Mouse (Mus musculus): ENCODE measurements around the gene AW551984.

The AW551984 gene

DNA sequence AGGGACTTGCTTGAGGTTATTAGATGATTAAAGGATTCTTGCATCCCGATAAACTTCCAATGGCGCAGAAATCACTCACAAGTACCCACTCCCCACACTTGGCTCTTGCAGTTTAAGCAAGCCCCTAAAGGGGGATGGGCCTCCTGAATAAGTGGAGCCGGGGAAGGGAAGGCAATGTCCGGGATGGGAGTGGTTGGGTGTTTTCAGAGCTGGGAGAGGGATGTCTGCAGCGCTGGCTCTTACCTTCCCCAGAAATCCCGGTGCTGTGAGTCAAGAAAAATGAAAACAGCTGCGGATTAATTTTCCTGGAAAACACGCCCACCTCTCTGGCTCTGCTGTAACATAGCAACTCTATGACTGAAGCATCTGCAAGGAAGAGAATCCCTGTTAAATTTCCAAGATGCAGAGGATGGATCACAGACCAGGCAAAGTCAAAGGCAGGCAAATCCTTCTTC, at the start of gene AW551984:
Gene AW551984 (minus strand): TSS at position 405 of the 455 bp plus-strand sequence.
- DNase-seq: peak; percentile 4

DNA sequence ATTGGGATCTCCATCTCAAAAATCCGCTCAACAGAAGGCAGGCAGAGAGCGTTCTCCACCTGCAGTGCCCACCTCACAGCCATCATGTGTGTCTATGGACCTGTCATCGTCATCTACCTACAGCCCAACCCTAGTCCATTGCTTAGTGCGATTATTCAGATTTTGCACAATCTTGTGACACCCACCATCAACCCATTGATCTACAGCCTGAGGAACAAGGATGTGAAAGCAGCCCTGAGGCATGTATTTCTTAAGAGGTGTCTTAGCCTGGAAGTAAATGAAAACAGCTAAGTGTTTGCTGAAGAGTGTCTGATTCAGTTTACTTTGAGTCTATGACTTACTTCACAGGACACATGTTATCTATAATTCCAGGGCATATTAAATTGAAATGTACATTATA, 43.2 kb upstream of the AW551984 start:
- DNase-seq: no peak

DNA sequence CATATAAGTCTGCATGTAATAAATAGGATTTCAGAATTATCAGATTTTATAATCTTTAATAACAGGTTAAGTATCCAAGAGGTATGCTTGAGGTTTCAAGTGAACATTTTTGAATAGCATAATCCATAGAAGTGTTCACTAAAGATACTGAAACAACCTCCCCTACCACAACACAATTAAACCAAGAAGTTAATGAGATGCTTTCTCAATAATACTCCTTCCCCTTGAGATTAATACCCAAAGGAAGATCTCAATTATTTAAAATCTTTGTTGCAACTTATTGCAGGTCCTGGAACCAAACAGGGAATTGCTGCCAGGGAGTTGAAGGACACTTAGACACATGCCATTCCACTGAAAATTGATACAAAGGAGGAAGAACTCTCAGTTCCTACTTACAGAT, 40.6 kb upstream of the AW551984 start, which contains the start of gene Olfr961:
Gene Olfr961 (plus strand): TSS at position 301 of the 400 bp plus-strand sequence.
- DNase-seq: no peak

- DNase-seq: no peak
Observed at GRCm38 (mm10) chr9:39633913-39634594, 29.9 kb upstream of the AW551984 start.

GRCm38 (mm10) chr9:39629069-39629468, 24.9 kb upstream of the AW551984 start:
- no peak for DNase-seq

- DNase-seq: no peak
Observed at GRCm38 (mm10) chr9:39624711-39625110, 20.5 kb upstream of the AW551984 start.

- DNase-seq: no peak
Observed at GRCm38 (mm10) chr9:39623783-39624182, 19.6 kb upstream of the AW551984 start.

GRCm38 (mm10) chr9:39621073-39621472, 16.9 kb upstream of the AW551984 start, which contains the start of gene Olfr960:
Gene Olfr960, plus strand, starts transcription at chr9:39621373.
- no peak for DNase-seq

GRCm38 (mm10) chr9:39611953-39612352, 7.8 kb upstream of the AW551984 start:
- DNase-seq: peak; percentile 30

DNA sequence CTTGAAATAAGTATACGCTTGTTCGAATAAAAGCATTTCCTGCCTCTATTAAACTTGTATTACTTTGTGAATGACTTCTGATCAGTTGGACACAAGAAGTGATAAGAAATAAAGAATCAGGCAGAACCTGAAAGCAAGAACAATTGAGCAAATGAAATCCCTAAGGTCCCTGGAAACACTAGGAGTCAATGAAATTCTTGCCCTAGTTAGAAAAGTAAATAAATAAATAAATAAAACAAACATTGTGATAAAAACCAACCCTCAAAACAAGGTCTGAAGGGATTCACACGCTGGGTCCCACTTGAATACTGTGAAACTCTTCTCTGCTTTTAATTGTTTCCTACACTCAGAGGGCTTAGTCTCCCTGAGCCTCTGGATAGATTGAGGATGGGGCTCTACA, 6.2 kb upstream of the AW551984 start, which contains the start of gene Olfr148:
Gene Olfr148 (plus strand): TSS at position 301 of the 400 bp plus-strand sequence.
- DNase-seq: no peak

- no peak for DNase-seq
Observed at GRCm38 (mm10) chr9:39608497-39608896, 4.3 kb upstream of the AW551984 start.

DNA sequence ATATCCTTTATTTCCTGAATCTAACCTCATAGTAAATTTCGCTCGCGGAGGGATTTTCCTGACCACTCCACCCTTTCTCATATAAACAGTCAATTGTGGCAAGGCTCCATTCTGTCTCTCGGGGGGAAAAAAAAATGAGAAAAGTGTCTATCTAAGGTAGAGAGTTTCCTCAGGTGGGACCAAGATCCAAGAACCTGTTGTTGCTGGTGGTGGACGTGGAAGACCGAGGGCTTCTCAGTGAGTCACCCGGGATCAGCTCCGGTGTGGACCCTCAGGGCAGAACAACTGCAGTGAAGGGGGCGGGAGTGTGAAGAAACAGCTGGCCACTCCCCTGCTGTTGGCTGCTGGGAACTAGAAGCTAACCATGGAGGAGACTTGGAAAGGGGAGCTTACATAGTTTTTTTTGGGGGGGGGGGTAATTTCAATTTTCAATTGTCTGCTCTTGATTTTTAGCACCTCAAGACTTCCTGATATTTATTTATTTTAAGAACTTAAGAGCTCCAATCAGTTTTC, 814 bp downstream of the AW551984 start:
- peak; percentile 13 for DNase-seq

DNA sequence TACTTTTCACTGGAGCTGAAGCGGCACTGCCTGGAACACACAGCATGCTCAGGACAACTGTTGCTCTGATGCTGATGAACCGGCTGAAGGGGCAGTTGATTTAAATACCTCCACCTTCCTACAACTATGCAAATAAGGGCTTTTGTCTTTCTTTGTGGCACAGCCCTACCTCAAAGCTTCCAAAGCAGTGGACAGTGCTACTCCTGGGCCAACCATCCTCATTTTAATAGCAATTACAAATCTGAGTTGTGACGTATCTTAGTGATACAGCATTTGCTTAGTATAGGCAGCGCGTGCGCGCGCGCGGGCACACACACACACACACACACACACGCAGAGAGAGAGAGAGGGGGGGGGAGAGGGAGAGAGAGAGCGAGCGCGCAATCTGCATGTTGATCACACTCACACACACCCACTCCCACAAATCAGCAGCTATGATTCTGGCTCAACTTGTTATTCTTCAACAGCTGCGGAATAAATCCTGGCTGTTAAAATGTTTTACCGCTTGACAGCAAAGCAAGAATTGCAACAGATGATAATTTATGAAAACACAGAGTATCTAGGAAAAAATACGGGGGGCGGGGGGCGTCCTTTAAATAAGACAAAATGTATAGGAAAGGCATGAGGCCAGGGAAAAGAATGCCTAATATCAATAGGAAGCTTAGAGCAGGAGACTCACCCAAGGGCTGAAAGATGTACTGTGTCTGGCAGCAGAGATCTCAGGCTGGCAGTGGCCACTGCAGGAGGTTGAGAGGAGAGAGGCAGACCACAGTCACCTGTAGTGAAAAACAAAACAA, 1.5 kb downstream of the AW551984 start:
- peak; percentile 17 for DNase-seq

- no peak for DNase-seq
Observed at GRCm38 (mm10) chr9:39577050-39577449, 27.2 kb downstream of the AW551984 start.

DNA sequence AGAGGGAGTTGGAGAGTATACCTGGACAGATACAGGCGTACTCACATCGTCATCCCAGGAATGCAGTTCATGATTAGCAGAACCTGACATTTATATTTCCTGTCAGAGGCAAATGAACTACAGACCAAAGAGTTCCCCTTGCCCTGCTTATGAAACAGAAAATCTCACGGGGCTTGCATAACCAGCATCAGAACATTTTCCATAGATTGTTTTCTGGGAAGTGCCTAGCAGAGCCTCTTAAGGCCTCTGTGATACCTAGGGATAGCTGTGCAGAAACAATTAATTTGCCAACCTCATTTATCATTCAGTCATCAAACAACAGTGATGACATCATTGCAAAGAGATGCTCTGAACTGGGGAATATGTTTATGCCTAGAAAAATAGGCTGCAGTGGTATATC, 28.7 kb downstream of the AW551984 start, which contains the start of gene Olfr959:
Gene Olfr959 (minus strand): TSS at position 101 of the 400 bp plus-strand sequence.
- no peak for DNase-seq

GRCm38 (mm10) chr9:39558349-39558647, 45.9 kb downstream of the AW551984 start:
- no peak for DNase-seq

DNA sequence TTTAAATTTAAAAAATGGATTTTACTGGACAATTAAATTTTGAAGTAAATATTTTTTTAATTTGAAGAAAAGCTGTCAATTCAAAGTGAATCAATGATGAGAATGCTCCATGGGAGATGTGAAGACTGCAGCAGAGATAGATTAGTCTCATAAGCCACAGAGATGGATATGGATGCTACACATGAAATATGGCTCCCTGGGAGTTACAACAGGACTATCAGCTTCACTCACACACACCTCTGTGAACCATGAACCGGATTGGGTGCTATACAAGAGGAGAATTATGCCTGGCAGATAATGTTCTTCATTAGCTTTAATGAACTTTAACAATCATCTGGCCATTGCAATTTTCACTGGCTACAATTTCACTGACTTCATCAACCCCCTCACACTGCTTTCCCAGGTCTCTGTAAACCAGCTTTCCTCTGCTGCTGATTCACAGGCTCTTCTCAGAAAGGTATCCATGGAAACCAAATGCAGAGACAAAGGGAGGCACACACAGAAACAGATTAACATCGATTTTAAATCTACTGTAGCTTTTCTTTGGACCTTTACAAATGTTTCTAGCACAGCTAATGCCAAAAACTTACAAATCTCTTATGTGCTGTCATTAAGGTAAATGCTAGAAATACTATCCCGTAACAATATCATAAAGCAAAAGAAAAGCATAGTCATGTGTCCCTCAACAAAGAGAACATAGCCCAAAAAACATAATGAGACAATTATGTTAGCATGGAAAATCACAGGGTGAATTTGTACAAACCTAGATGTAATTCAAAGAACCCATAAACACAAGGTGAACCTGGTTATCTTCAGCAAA, 46.5 kb downstream of the AW551984 start:
- no peak for DNase-seq

DNA sequence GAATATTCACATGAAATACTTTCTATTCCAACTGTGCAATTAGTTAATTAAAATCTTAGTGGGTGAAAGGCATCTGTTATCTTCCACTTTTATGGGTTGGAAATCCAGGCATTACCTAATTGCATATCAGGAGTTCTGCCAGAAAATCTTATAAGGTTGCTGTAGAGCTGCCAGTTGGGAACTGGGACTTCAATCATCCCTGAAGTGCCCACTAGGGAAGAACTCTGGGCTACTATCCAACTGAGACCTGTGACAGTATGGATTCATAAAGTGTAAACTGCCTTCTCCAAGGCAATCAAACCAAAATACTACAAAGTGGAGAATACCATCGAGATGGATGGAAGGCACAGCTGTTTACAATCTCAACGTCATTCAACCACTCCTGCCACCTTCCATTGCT, 50.3 kb downstream of the AW551984 start, which contains the start of gene Olfr958:
Gene Olfr958 (minus strand): TSS at position 109 of the 400 bp plus-strand sequence.
- DNase-seq: no peak

DNA sequence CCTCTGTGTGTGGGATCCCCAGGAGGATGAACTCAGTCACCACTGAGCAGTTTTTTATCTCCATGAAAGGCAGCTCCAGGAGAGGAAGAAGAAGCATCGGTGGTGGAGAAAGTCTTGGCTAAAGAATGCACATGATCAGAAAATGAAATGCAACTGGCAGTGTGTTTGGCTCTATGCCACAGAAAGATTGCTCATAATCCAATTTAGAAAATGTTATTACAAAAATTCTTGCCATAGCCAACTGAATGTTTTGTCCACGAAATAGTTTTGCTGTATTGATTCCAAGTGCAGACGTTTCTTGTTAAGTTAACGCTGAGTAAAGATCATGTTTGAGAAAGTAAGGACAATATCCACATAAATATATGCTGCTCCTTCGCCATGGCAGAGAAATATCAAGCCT, 53.4 kb downstream of the AW551984 start:
- no peak for DNase-seq

Measured in kidney, postnatal 10 days (tissue).